Mouse (Mus musculus) liver, embryonic 16.5 days (tissue): ENCODE data around the gene Samd4b. TPM values are rescaled to one million over a fixed set of nuclear protein-coding genes. Genes with fewer than 3 reads are reported as not detected.

Source experiments
- ATAC-seq: fragments of 200-750 bp; cut with Nextera tagmentation; 2 replicates; pipeline ENCODE4 v1.8.0; 2017; ENCODE audit warnings: low read depth, mild to moderate bottlenecking, moderate number of reproducible peaks, moderate library complexity
- H3K27ac ChIP-seq: fragments of 300-500 bp; sonication (generic); 2 replicates; pipeline ENCODE4 v1.5.1; 2014; ENCODE audit warnings: mild to moderate bottlenecking, low read length
- H3K27me3 ChIP-seq: fragments of 300-500 bp; sonication (generic); 2 replicates; pipeline ENCODE4 v1.6.1; 2014; ENCODE audit warnings: low read depth, low read length, mixed read lengths; ENCODE audit not compliant: control insufficient read depth, insufficient read depth
- H3K36me3 ChIP-seq: fragments of 300-500 bp; sonication (generic); 2 replicates; pipeline ENCODE4 v1.6.1; 2014; ENCODE audit warnings: mild to moderate bottlenecking; ENCODE audit not compliant: control insufficient read depth, insufficient read depth
- H3K4me1 ChIP-seq: fragments of 300-500 bp; sonication (generic); 2 replicates; pipeline ENCODE4 v1.6.1; 2014; ENCODE audit warnings: low read depth, low read length, mixed read lengths; ENCODE audit not compliant: control insufficient read depth
- H3K4me2 ChIP-seq: fragments of 300-500 bp; sonication (generic); 2 replicates; pipeline ENCODE4 v1.6.1; 2014; ENCODE audit warnings: low read depth, low read length, mixed read lengths
- H3K4me3 ChIP-seq: fragments of 300-500 bp; sonication (generic); 2 replicates; pipeline ENCODE4 v1.5.1; 2014; ENCODE audit warnings: low read depth, mild to moderate bottlenecking, low read length
- H3K9ac ChIP-seq: fragments of 300-500 bp; sonication (generic); 2 replicates; pipeline ENCODE4 v1.6.1; 2014; ENCODE audit warnings: low read depth, low read length
- H3K9me3 ChIP-seq: fragments of 300-500 bp; sonication (generic); replicated peaks from 2 replicates; pipeline ENCODE4 v1.6.1; 2016; ENCODE audit warnings: low read length; ENCODE audit not compliant: control insufficient read depth
- WGBS: fragments of 180-500 bp; shearing (Covaris S2); extraction: QIAGEN DNeasy Blood & Tissue Kit; methylation state at CpG from one replicate; pipeline ENCODE4 v1.1.7; 2014; ENCODE audit not compliant: insufficient replicate concordance; 5-methylcytosine and 5-hydroxymethylcytosine counted together
- polyA plus RNA-seq: library from polyadenylated mRNA; unstranded; fragments of >200 nt; fragmentation: Nextera tagmentation; extraction: Ambion mirVana; gene quantifications from 2 replicates; pipeline ENCODE4 v1.2.1, GENCODE M21; 2015

The Samd4b gene
- polyA plus RNA-seq, 1 experiment from 2014 or later, result 3.5 TPM

DNA sequence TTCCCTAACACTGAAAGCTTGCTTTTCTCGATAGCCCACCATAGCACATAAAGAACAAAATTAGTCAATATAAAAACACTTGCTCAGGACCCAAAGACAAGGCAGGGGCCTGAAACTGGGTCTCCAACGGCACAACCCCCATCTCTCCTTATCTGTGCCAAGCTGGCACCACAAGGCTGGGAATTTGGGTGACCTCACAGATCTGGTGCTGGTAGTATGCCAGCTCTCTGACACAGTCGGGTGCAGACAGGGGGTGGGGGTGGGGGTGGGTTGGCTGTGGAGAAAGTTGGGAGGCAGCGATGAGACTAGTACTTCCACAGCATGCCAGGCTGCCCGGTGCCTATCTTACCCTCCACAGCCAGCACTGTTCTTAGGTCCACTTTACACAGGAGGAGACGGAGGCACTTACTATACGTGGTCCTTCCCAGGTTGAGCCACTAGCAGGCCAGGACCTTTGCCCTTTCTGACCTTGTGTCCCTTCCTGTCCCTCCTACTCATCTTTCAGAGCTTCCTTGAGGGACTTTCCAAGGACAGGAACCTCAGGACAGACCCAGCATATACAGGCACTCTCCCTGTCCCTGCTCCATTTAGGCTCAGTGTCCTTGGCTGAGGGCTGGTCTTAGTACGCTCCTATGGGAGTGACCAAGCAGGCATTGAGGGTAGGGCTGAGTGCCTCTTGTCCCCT is 2.1 kb downstream of the Samd4b start:
- 73% methylated on average over 8 of the region's 8 CpGs for WGBS
- Histone ChIP-seq H3K9me3 (no peaks in the 10 kb centered on the region), H3K36me3 (no peaks in the 10 kb centered on the region), H3K9ac (peak overlapping the region; percentile 40), H3K4me2 (peak overlapping the region; percentile 84), H3K4me3 (peak overlapping the region; percentile 70), H3K27me3 (no peaks in the 10 kb centered on the region), H3K27ac (peak overlapping the region; percentile 94), H3K4me1 (peaks cover 64% of the 10 kb centered on the region)
- no peak for ATAC-seq

DNA sequence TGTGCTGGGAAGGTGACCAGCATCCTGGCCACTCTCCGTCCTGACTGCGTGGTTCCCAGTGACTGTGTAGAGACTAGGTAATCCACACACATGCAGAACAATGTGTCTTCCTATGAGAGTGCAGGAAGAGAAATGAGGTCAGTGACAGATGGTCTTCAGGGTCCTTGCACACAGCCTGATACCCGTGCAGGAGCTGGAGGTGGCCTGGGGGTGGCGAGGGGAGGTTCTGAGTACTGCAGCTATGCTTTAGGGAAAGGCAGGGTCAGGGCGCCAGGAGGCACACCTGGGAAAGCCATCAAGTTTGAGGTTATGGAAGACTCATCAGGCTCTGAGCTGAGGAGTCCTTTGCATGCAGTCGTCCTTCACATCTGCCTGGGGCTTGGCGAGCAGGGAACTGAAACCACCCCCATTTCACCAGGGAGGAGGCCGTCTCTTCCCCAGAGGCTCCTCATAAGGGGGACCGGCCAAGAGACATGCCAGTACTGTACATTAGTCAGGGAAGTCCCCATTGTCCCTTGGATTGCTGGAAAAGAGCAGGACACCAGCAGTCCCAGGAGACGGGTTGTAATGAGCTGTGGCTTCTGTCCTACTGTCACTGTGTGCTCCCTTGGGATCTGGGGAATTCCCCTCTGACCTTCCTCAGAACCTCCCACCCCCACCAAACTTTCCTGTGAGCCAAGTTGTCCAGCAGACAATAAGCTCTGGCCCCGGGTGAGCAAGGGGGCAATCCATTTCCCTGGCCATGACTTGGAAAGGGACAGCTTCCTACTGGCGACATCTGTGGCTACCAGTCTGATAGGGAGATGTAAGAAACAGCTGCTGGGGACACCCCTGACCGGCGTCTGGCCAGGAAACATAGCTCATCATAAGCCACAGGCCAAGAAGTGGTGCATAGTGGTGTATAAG is 4.5 kb downstream of the Samd4b start:
- peaks cover 68% of the 10 kb centered on the region for H3K4me1 ChIP-seq
- H3K4me2 ChIP-seq, result no peak overlapping the region
- no peak overlapping the region for H3K9ac ChIP-seq
- no peaks in the 10 kb centered on the region for H3K36me3 ChIP-seq
- no peak overlapping the region for H3K27ac ChIP-seq
- H3K27me3 ChIP-seq, result no peaks in the 10 kb centered on the region
- WGBS, result 51% methylated on average over 14 of the region's 14 CpGs
- H3K9me3 ChIP-seq, result no peaks in the 10 kb centered on the region
- no peak overlapping the region for H3K4me3 ChIP-seq
- ATAC-seq, result no peak

DNA sequence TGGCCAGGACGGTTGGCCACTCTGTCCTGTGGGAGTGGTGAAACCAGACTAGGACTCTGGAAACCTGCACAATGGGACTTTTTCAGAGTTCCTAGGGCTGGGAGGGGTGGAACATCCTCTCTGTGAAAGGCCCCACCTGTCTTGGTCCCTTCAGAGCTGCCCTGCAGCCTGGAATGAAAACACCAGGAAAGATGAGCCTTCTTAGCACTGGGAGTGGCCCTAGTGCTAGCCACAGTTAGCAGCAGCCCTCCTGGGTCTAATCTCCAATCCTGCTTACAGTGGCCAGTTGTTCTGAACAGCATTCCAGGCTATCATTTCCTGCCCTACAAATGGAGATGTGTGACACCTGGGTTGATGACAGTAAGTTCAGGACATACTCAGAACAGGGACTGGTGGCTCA is 6.1 kb downstream of the Samd4b start:
- Histone ChIP-seq H3K27ac (no peak overlapping the region), H3K4me1 (peaks cover 71% of the 10 kb centered on the region), H3K9ac (no peak overlapping the region), H3K4me3 (no peak overlapping the region), H3K27me3 (no peaks in the 10 kb centered on the region), H3K36me3 (no peaks in the 10 kb centered on the region), H3K4me2 (no peak overlapping the region), H3K9me3 (no peaks in the 10 kb centered on the region)
- ATAC-seq, result no peak
- 52% methylated on average over 1 of the region's 1 CpGs for WGBS

DNA sequence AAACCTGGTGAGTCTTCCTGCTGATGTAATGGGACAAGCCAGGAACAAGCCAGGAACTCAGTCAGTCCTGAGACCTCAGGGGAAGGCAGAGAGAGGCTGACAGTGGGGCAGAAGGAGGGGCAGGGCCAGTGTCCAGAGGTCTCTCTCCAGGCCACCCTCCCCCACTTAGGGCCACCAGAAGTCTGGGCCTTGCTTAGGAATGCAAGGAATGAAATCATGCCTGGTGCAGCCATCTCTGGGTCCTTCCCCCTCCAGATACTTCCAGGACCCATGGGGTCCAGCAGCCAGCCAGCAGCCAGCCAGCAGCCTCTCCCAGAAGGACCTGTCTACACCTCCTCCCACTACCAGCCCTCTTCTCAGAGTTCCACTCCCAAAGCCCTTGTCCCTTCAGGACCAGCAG is 10.3 kb downstream of the Samd4b start:
- Histone ChIP-seq H3K4me1 (peaks cover 74% of the 10 kb centered on the region), H3K27ac (no peak overlapping the region), H3K4me2 (no peak overlapping the region), H3K9ac (no peak overlapping the region), H3K9me3 (no peaks in the 10 kb centered on the region), H3K27me3 (no peaks in the 10 kb centered on the region), H3K4me3 (no peak overlapping the region), H3K36me3 (no peaks in the 10 kb centered on the region)
- ATAC-seq, result no peak

DNA sequence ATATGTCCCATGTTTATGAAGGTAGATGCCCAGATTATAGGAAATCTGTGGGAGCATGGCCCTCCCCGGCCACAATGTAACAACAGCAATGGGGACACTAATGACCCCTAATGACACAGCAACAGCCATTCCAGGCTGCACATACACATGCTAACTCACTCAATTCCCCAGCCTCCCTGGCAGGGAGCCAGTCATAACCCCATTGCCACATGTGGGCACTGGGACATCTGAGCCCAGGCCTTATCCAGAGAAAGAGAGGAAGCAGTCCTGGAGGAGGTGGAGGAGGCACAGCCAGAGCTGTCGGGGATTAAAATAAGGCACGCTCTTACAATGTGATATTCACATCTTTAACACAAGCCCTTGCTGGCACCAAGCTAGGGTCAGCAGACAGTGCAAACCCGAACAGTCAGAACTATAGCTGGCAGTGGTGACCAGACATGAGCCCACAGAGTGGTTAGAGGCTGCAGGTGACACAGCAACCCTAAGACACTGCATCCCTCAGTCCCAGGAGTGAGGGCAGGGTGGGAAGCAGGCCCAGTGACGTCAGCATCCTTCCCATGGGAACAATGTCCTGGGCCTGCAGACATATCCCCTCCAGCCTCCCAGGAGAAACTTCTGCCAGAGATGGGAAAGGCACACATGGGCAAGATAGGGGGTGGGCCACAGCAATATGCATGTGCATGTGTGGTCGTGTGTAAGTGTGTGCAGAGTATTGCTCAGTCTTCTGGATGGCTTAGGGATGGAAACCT is 11.1 kb downstream of the Samd4b start:
- Histone ChIP-seq H3K27ac (no peak overlapping the region), H3K9ac (no peak overlapping the region), H3K4me2 (no peak overlapping the region), H3K36me3 (no peaks in the 10 kb centered on the region), H3K27me3 (no peaks in the 10 kb centered on the region), H3K4me3 (no peak overlapping the region), H3K4me1 (peaks cover 75% of the 10 kb centered on the region), H3K9me3 (no peaks in the 10 kb centered on the region)
- ATAC-seq, result no peak
- WGBS, result 75% methylated on average over 6 of the region's 6 CpGs

DNA sequence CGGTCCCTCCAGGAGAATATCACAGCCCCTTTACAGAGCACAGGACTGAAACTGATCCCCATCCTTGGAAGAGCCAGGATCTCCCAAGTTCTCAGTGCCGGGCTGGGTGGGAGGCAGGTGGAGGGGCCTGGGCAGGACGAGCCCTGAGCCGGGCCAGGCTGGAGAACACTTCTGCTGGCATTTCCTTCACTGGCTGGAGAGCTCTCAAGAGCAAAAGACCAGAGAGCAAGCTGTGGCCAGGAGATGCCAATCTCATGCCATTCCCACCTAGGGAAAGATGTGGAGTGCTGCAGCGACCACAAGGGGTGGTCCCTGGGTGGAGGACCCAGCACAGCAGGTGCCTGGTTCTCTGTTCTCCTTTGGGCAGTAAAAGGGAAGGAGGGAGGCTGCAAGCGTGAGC is 12.9 kb downstream of the Samd4b start:
- Histone ChIP-seq H3K36me3 (no peaks in the 10 kb centered on the region), H3K9me3 (no peaks in the 10 kb centered on the region), H3K4me2 (peak overlapping the region; percentile 34; the same call in 1 of the 2 replicates), H3K4me3 (no peak overlapping the region), H3K4me1 (peaks cover 78% of the 10 kb centered on the region), H3K27me3 (no peaks in the 10 kb centered on the region), H3K9ac (peak overlapping the region; percentile 13), H3K27ac (peak overlapping the region; percentile 85)
- no peak for ATAC-seq
- 78% methylated on average over 6 of the region's 6 CpGs for WGBS

DNA sequence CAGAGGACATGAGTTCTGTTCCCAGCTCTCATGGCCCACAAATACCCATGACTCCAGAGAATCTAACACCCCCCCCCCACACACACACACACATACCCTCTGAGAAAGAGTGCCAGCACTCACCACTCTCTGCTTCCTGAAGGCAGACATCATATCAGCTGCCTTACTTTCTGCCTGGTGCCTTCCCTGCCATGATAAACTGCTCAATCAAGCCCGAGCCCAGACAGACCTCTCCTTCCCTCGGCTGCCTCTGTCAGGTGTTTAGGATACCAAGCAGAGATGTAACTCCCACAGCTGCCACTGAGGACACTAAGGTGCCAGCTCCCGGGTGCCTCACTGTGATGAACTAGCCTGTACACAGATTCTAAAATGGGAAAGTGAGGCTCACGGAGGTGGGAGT is 13.5 kb downstream of the Samd4b start:
- Histone ChIP-seq H3K4me1 (peaks cover 83% of the 10 kb centered on the region), H3K4me2 (peak overlapping the region; percentile 50; the same call in 1 of the 2 replicates), H3K27me3 (no peaks in the 10 kb centered on the region), H3K9ac (peak overlapping the region; percentile 13), H3K4me3 (no peak overlapping the region), H3K9me3 (no peaks in the 10 kb centered on the region), H3K27ac (peak overlapping the region; percentile 85), H3K36me3 (no peaks in the 10 kb centered on the region)
- ATAC-seq, result peak; percentile 20
- 30% methylated on average over 4 of the region's 4 CpGs for WGBS

DNA sequence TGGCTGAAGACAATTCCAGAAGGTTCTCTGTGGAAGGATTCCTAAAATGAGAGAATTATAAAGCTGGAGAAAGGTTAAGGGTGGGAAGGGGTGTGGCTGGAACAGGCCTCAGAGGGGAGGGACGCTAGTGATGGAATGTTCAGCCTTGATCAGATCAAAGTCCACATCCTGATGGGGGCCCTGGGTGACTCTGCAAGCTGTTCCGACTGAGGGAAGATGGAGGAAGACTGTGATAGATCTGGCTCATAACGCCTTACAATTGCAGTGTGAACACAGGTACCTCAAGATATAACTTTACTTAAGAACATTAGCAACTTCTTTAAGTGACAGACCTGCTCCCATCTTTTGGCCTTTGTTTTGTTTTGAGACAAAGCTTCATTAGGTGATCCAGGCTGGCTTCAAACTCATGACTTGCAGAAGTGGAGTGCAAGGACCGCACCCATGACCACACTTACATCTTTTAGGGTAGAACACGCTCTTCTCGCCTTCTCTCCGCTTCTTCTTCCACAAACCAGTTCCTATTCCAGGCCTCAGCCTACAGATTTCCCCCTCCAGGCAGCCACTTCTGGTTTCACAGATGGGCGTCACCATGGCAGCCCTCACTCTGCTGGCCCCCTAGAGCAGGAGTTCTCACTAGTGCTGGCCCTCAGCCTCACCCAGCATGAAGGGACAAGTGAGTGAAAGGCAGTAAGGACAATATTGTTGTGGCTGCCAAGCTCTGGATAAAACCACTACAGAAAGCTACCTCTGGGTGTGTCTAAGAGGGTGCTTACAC is 14.2 kb downstream of the Samd4b start:
- H3K9ac ChIP-seq, result peak overlapping the region; percentile 36
- 42% methylated on average over 8 of the region's 8 CpGs for WGBS
- peak overlapping the region; percentile 20 for H3K4me3 ChIP-seq
- H3K27ac ChIP-seq, result peak overlapping the region; percentile 85
- H3K36me3 ChIP-seq, result no peaks in the 10 kb centered on the region
- ATAC-seq, result peak; percentile 59
- no peaks in the 10 kb centered on the region for H3K9me3 ChIP-seq
- peak overlapping the region; percentile 50 for H3K4me2 ChIP-seq
- peaks cover 90% of the 10 kb centered on the region for H3K4me1 ChIP-seq
- no peaks in the 10 kb centered on the region for H3K27me3 ChIP-seq
